Mouse (Mus musculus): ENCODE results near the gene Sh3kbp1.

Gene Sh3kbp1

DNA sequence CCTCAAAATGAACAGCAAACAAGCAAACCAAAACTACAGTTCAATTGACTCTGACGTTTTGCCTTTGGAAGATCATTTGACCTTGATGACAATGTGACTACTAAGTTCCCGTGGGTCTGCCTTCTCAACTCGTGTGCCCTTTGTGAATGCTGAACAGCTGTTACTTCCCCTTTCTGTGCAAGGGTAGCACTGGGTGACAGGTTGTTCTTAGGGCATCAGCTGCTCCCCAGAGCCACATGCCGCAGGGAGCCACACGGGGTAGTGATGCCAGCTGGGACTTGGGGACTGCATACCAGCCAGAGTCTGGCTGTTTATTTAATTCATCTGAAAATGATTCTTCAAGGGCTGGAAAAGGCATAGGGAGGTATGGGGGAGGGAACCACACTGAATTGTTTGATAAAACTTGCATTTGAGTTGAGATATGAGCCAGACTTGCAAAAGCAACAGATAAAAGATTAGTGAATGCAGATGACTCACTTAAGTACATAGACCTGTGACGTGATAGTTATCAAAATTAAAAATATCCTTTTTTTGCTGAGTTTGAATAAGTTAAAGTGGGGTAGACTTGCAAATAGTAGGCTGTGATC is 108.5 kb downstream of the Sh3kbp1 start:
- in situ Hi-C loops (cut with MboI, MseI) = loop anchor here (5.0 kb wide), 1 partner anchor 58 kb away; no protein-coding TSS in a partner anchor

DNA sequence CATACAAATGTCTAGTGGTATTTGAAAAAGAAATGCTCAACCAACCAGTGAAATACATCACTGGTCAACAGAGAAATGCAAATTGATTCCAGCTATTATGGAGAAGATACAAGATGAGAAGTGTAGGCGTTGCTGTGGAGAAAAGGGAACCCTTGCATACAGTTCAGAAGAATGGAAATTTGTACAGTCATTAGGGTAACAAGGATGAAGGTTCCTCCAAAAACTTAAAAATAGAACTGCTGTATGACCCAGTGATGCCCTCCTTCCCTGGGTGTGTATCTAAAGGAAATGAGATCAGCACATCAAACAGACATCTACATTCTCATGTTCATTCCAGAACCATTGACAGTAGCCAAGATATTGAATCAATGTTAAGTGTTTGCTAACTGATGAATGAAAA is 110.3 kb downstream of the Sh3kbp1 start:
- in situ Hi-C loops (cut with MboI, MseI) = loop anchor here (5.0 kb wide), 1 partner anchor 60 kb away; no protein-coding TSS in a partner anchor

DNA sequence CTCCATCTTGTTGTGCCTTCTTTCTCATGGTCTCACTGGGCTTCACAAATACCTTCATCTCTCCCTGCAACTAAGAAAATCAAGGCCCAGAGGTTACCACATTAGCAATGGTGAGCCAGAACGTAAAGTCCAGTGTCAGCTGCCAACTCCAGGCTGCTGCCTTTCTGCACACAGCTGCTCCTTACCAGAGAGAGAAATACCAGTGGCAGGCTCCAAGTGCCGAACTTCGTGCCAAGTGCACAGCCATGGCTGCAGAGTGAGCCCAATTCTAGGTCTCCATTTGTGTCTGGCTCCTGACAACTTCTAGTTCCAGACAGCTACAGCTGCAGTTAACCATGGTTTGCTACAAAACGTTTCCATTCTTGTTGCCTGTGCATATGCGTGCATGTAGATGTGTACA is 117.0 kb downstream of the Sh3kbp1 start:
- in situ Hi-C loops (cut with MboI, MseI) = no loop called here

DNA sequence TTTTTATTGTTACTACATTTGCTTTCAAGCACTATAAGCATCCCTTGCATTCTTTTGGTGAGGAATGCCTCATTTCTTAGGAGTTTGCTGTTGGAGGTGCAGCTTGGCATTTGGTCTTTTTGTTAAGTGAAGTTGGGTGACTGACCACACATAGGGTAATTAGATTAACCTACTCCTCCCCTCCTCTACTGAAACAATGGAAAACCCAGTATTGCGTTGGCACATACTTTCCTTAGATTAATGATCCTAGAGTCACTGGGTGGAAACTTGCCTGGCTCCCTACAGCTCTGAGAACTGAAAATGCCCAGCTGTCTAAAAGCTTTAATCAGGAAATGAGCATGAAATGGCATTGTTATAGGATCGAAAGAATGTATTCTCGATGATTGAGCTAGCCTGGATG is 117.5 kb downstream of the Sh3kbp1 start:
- in situ Hi-C loops (cut with MboI, MseI) = no loop called here

DNA sequence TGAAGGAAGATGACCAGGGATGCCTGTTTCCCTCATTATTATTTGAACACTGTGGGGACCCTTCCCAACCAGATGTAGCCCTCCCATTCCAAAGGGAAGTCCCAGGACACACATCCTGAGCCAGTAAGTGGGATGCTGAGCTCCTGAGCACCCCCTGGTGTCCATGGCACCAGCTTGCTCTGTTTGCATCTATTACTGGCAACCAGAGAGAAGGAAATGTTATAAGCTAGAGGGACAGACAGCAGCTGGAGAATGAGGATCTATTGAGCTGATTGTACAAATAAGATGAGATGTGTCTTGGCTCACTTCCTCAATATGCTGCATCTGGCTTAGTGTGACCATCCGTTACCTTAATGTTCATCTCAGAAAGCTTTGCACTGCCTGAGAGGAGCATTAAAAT is 124.8 kb downstream of the Sh3kbp1 start:
- in situ Hi-C loops (cut with MboI, MseI) = no loop called here

DNA sequence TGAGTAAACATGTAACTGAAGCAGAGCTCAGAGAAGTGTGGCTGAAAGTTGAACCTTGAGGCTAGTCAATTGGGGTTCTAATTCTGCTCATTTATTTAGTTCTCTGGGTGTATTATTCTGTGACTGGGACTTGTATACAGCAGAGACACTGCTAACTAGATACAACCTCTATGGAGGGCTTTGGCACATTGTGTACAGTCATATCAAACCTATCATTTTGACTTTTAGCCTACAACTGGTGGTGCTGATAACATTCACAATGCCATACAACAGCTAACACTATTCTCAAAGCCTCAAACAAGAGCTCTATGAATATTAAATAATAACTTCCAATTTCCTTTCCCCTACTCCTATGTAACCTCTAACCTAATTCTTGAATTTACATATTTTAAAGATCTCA is 129.2 kb downstream of the Sh3kbp1 start:
- in situ Hi-C loops (cut with MboI, MseI) = no loop called here

DNA sequence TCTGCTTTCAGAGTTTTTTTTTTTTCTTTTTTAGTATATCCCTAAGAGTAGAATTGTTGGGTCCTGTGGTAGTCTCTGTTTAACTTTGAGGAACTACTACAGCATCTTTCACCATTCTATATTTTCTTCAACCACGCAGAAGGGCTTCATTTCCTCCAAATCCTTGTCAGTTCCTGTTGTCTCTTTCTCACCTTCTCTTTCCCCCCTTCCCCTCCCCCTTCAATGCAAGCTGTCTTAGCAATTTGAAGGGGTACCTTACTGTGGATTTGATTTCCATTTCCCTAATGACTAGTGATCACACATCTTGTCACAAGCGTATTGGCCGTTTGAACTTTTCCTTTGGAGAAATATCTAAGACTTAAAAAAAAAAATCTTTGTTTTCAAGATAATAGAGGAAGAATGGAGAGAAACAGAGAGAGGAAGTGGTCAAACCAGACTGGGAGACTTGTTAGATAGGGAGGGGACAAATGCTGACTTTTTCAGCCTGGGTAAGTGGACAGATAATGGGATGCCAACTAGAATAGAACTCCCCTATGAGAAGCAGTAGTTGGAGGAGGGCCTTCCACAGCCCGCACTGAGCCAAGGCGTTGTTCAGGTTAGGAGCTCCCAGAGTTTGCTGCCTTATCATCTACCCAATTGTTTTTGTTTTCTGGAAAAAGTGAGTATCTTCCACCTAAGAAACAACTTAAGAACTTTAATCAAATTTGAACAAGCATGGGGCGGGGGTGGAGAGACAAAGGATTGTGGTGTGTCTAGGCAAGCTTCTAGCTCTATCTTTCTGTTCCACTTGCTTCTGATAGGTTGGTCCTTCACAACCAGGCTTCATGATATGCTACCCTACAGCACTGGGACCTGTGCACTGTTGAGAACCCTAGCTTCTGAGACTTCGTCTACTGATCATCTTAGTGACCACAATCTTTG is 130.1 kb downstream of the Sh3kbp1 start:
- in situ Hi-C loops (cut with MboI, MseI) = no loop called here

DNA sequence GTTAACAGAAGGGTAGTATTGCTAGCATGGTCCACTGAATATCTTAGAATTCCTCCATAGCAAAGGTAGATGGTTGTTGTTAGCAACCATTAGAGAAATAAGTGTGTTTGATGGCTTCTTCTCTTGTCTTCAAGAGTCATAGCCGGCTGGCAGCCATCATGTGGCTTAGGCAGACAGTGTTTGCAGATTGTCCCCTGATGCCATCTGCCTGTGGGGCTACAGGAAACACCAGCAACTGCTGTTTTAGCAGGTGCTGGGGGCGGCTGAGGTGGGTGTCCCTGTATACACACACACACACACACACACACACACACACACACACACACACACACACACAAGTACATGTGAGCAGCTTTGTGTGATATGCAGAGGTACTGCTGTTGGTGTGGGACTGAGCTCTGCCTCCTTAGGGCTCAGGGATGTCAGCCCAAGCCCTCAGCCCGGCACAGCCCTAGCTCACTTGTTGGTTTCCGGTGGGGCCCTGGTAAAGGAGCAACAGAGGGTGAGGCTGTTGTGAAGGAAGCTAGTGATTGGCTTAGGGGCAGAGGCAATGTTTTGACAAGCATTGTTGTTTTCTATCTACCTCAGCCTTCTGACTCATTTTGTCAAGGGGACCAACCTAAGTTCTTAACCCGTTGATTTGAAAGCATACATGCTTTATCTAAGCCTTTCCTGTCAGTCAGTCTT is 130.9 kb downstream of the Sh3kbp1 start:
- in situ Hi-C loops (cut with MboI, MseI) = no loop called here

DNA sequence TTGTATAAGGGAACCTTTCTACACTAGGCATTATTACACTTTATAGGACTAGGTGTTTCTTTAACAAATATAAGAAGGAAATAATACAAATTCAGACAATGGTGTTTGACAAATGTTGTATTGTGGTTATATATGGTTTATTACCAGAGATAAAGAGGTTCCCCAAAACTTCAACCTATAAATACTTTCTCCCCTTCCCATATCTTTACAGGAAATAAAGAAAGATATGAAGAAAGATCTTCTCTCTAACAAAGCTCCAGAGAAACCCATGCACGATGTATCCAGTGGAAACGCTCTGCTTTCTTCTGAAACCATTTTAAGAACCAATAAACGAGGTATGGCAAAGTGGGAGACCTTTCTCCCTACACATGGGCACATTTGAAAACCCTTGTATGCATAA is 136.7 kb downstream of the Sh3kbp1 start:
- in situ Hi-C loops (cut with MboI, MseI) = no loop called here

DNA sequence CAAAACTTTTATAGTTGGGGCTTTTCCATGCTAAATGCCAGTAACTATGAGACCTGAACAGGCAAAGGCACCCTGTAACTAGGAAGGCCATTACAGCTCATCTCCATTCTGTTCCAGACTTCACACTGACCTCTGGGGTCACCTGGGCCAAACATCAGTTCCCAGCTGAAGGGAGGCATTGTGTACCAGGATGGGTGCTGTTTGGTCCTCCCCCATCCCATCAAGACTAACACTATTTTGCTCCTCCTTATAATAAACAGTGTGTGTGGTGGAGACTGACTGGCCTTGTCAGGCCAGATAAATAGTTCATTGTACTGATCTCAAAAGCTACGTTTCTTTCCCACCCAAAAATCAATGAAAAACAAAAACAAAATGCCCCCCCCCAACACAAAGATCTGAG is 138.8 kb downstream of the Sh3kbp1 start:
- in situ Hi-C loops (cut with MboI, MseI) = no loop called here

DNA sequence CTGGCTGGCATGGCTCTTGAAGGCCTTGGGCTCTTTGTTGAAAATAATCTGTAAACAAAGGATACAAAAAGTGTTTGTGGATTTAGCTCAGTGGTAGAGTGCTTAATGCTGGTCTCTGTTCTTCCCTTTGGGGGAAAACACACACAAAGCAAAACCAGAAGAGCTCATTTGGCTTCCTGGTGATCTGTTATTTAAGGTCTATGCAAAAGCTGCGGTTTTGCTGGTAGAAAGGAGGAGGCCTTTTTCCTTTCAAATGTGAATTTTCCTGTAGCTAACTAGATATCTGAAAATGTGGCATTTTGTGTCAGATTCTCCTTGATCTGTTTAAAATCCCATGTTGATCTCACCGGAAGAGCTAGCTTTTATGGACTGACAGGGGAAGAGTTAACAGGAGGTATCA is 141.9 kb downstream of the Sh3kbp1 start:
- in situ Hi-C loops (cut with MboI, MseI) = no loop called here

DNA sequence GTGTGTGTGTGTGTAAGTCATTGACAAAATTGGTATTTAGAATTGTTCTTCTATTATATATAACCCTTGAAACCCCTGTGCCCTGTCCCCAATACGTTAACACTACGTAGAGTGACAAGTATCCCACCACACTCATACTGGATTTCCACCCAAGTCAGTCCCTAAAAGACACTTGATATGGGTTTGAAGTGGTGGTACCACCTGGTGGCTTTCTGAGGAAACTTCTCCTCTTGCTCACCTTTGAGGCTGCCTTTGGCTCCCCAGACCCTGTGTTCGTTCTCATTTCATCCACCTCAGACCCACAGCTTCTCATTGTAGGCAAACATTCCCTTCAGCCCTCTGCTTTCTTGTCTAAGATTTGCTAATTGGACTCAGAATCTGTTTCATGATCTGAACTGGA is 142.7 kb downstream of the Sh3kbp1 start:
- in situ Hi-C loops (cut with MboI, MseI) = no loop called here

DNA sequence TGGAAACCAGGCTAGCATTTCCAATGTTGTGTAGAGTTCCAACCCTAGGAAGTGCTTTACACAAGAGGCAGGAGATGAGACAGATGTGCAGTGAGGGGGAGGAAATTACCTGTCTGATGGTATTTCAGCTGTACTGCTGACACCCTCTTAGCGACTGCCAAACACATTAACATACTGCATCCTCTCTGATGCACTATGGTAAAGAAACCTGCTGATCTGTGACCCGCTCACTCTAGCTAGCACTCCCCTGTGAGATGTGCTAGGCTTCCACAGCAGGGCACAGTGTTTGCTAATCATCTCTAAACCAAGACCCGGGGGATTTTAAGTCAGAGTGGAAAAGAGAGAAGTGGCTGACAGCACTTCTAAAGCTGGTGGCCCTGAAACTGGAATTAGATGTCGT is 145.1 kb downstream of the Sh3kbp1 start:
- in situ Hi-C loops (cut with MboI, MseI) = no loop called here

DNA sequence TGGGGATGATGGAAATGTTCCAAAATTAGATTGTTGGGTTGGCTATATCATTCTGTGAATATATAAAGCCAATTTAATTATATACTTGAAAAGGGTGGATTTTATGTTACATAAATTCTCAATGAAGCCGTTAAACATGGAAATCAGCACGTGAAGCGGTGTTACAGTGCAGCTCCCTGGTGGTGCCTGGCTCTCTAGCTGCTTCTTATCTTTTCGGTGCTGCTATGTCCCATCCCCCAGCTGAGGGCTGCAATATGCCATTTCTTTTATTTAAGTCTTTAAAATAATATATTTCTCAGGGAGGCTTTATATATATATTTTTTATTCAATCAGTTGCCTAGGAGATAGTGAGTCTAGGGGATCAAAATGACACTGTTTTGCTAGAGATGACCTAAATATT is 148.0 kb downstream of the Sh3kbp1 start:
- in situ Hi-C loops (cut with MboI, MseI) = no loop called here

DNA sequence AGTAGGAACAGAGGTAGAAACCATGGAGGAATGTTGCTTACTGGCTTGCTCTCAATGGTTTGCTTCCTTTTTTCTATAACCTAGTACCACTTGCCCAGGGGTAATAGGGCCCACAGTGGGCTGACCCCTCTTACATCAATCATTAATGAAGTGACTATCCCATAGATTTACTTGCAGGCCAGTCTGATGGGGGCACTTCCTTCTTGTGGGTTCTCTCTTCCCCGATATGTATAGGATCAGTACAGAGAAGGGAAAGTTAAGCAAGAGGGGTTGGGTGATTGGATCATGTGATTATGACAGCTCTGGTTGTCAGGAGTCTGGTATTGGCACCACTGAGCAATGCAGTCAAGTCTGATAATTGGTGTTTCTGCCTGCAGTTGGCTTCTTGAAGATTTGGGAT is 151.7 kb downstream of the Sh3kbp1 start:
- in situ Hi-C loops (cut with MboI, MseI) = no loop called here

DNA sequence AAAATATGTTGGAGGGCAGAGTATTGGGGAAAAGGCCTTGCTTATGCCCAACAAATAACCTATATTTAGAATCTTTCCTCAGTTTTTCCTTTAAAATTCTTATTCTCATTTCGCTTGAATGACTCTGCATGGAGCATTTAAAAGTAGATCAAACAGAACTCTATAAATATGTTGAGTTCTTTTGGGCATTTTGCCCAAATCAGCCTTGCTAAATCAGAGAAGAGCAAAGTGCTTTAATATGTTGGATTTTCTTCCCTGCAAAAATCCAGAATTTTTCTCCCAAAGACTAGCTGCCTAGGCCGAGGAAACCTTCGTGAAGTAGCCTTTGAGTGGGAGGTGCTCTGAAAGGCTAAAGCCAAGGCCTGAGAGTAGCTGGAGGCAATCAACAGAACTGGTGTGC is 163.4 kb downstream of the Sh3kbp1 start:
- in situ Hi-C loops (cut with MboI, MseI) = no loop called here

DNA sequence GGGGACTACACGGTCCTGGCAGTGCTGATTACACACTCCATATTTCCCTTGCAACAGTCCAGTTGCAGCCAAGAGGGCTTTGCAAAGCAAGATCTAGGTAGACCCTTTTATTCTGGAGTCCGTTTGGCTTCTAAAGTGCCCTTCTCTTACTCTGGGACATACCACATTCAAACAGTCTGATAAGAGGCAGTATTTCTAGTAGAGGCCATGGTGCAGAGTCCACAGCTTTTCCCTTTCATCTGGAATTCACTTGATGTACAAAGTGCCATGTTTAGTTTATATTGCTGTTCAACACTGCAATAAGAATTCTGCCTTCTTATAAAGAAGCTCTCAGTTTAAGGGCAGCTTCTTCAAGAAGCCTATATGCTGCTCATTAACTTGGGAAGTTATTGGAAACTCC is 168.5 kb downstream of the Sh3kbp1 start:
- in situ Hi-C loops (cut with MboI, MseI) = no loop called here

DNA sequence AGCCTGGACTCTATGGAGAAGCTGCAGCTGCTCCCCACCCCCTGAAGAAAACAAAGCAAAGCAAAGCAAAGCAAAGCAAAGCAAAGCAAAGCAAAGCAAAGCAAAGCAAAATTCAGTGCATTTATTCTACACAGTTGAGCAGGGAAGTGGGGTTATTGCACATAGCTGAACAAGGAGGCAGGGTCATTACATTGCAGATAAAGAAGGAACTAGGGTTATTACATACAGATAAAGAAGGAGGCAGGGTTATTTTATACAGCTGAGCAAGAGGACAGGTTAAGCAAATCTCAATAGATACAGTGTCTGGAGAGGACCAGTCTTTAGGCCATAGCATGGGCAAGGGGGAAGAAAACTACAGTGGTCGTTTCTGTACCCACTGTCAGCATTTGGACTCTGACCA is 177.3 kb downstream of the Sh3kbp1 start:
- in situ Hi-C loops (cut with MboI, MseI) = no loop called here

DNA sequence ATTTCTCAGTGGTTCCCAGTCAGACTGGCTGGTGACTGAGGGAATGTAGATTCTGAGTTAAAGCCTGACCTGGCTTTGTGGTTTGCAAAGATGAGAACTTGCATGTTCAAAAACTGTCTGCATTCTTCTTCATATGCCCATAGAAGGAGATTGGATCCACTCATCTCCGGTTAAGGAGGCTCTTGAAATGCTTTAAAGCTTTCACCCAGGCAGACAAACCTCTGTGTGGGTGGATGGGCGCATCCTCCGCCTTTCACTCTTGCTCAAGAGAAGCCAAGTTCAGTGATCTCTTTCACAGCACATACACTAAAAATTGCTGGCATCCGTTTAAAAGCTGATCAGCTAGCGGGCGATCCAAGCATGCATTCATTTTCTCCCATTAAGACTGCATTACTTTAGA is 182.4 kb downstream of the Sh3kbp1 start:
- in situ Hi-C loops (cut with MboI, MseI) = no loop called here

DNA sequence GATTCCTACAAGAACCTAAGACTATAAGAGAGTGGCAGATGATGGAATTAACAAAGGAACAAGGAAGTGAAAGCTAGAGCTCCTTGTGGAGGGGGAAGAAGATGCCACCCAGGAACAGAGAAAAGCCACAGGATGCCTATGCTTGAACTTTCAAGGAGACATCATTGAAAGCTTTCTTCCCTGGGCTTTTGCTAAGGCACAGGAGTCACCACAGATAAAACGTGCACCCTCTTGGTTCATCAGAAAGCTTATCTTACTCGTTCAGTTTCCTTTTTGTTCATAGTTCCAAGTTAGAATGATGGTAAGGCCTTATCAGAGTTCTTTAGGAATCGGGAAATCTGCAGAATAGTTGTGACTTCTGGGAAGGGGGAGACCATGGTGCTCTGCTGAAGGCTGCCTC is 183.4 kb downstream of the Sh3kbp1 start:
- in situ Hi-C loops (cut with MboI, MseI) = no loop called here

DNA sequence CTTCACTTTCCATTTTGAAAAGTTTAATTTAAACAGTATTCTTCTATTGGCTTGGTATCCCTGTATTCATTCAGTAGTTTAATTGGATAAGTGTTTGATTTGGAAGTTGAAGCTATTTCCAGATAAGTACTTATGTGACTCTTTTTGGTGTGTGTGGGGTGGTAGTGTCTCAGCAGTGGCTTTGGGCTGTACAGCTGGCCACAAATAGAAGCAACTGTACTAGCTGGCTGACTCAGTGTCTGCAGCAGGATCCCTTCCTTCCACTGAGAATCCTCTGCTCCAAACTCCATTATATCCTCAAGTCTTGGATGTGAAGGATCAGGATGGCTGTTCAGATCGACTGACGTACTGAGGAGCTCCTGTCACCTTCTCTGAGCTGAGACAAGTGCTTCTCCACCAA is 190.4 kb downstream of the Sh3kbp1 start:
- in situ Hi-C loops (cut with MboI, MseI) = no loop called here

DNA sequence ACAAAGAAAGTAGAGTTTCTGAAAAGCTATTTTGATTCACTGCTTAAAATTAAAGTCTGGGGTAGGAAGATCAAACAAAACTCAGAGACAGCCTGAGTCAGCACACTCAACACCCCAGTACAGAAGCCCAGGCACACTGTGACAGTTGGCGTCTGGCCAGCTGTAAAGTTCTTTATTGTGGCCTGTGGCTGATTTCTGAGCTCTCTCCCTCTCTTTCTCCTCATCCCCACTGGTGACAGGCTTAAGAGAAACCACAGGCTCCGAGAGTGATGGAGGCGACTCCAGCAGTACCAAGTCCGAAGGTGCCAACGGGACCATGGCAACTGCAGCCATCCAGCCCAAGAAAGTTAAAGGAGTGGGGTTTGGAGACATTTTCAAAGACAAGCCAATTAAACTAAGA is 201.1 kb downstream of the Sh3kbp1 start:
- in situ Hi-C loops (cut with MboI, MseI) = no loop called here

Data from T-helper 2 cell (primary cell).